Mouse (Mus musculus): ENCODE data around the gene Gm5089. TPM values are rescaled to one million over a fixed set of nuclear protein-coding genes. Genes with fewer than 3 reads are reported as not detected.

The Gm5089 gene
- polyA plus RNA-seq, 1 experiment from 2014 or later, result 0.60 TPM

GRCm38 (mm10) chr14:122389684-122390370 is 61.1 kb downstream of the Gm5089 start:
- Histone ChIP-seq H3K4me2 (no peak overlapping the region), H3K36me3 (no peaks in the 10 kb centered on the region), H3K9me3 (replicated peaks) (no peaks in the 10 kb centered on the region), H3K4me1 (peaks cover 9% of the 10 kb centered on the region; the same call in 1 of the 2 replicates), H3K27ac (replicated peaks) (no peak overlapping the region), H3K27me3 (replicated peaks) (peaks cover 4% of the 10 kb centered on the region; the same call in 1 of the 2 replicates), H3K4me3 (replicated peaks) (no peak overlapping the region), H3K9ac (replicated peaks) (no peak overlapping the region)
- 87% methylated on average over 13 of the region's 13 CpGs for WGBS
- ATAC-seq (ENCODE audit: low FRiP score), result no peak

GRCm38 (mm10) chr14:122388431-122389031 is 62.4 kb downstream of the Gm5089 start:
- ATAC-seq (ENCODE audit: low FRiP score), result no peak
- H3K9ac ChIP-seq (replicated peaks), result no peak overlapping the region
- peaks cover 17% of the 10 kb centered on the region; the same call in 1 of the 2 replicates for H3K4me1 ChIP-seq
- H3K4me3 ChIP-seq (replicated peaks), result no peak overlapping the region
- no peaks in the 10 kb centered on the region for H3K36me3 ChIP-seq
- peaks cover 4% of the 10 kb centered on the region; the same call in 1 of the 2 replicates for H3K27me3 ChIP-seq (replicated peaks)
- no peak overlapping the region for H3K27ac ChIP-seq (replicated peaks)
- WGBS, result 38% methylated on average over 19 of the region's 19 CpGs
- no peak overlapping the region for H3K4me2 ChIP-seq
- no peaks in the 10 kb centered on the region for H3K9me3 ChIP-seq (replicated peaks)

GRCm38 (mm10) chr14:122387781-122388180 is 63.1 kb downstream of the Gm5089 start:
- ATAC-seq (ENCODE audit: low FRiP score), result no peak
- no peak overlapping the region for H3K9ac ChIP-seq (replicated peaks)
- H3K4me3 ChIP-seq (replicated peaks), result no peak overlapping the region
- no peaks in the 10 kb centered on the region for H3K9me3 ChIP-seq (replicated peaks)
- WGBS, result 88% methylated on average over 5 of the region's 5 CpGs
- peaks cover 17% of the 10 kb centered on the region; the same call in 1 of the 2 replicates for H3K4me1 ChIP-seq
- peaks cover 4% of the 10 kb centered on the region; the same call in 1 of the 2 replicates for H3K27me3 ChIP-seq (replicated peaks)
- no peak overlapping the region for H3K27ac ChIP-seq (replicated peaks)
- no peaks in the 10 kb centered on the region for H3K36me3 ChIP-seq
- no peak overlapping the region for H3K4me2 ChIP-seq

- H3K9me3 ChIP-seq (replicated peaks), result no peaks in the 10 kb centered on the region
- peaks cover 17% of the 10 kb centered on the region; the same call in 1 of the 2 replicates for H3K4me1 ChIP-seq
- H3K27me3 ChIP-seq (replicated peaks), result peaks cover 10% of the 10 kb centered on the region; the same call in 1 of the 2 replicates
- H3K36me3 ChIP-seq, result no peaks in the 10 kb centered on the region
- no peak overlapping the region for H3K27ac ChIP-seq (replicated peaks)
- no peak overlapping the region for H3K4me2 ChIP-seq
- no peak overlapping the region for H3K4me3 ChIP-seq (replicated peaks)
- WGBS, result 77% methylated on average over 17 of the region's 17 CpGs
- H3K9ac ChIP-seq (replicated peaks), result no peak overlapping the region
- no peak for ATAC-seq (ENCODE audit: low FRiP score)
These were observed 64.4 kb downstream of the Gm5089 start for GRCm38 (mm10) chr14:122386281-122387130.

- H3K36me3 ChIP-seq, result no peaks in the 10 kb centered on the region
- H3K27ac ChIP-seq (replicated peaks), result no peak overlapping the region
- peaks cover 17% of the 10 kb centered on the region; the same call in 1 of the 2 replicates for H3K4me1 ChIP-seq
- no peak overlapping the region for H3K4me2 ChIP-seq
- whole genome bisulfite sequencing, result 94% methylated on average over 5 of the region's 5 CpGs
- ATAC-seq (ENCODE audit: low FRiP score), result no peak
- peaks cover 13% of the 10 kb centered on the region; the same call in 1 of the 2 replicates for H3K27me3 ChIP-seq (replicated peaks)
- H3K9ac ChIP-seq (replicated peaks), result no peak overlapping the region
- H3K9me3 ChIP-seq (replicated peaks), result no peaks in the 10 kb centered on the region
- no peak overlapping the region for H3K4me3 ChIP-seq (replicated peaks)
These were observed 65.2 kb downstream of the Gm5089 start for GRCm38 (mm10) chr14:122385758-122386157.

- peaks cover 15% of the 10 kb centered on the region; the same call in 1 of the 2 replicates for H3K27me3 ChIP-seq (replicated peaks)
- H3K4me2 ChIP-seq, result no peak overlapping the region
These were observed 65.7 kb downstream of the Gm5089 start for GRCm38 (mm10) chr14:122385238-122385534.

More at GRCm38 (mm10) chr14:122385238-122385534, 65.7 kb downstream of the Gm5089 start:
- H3K9ac ChIP-seq (replicated peaks), result no peak overlapping the region
- 68% methylated on average over 3 of the region's 3 CpGs for WGBS
- H3K9me3 ChIP-seq (replicated peaks), result no peaks in the 10 kb centered on the region
- no peak overlapping the region for H3K4me3 ChIP-seq (replicated peaks)
- H3K4me1 ChIP-seq, result peaks cover 17% of the 10 kb centered on the region; the same call in 1 of the 2 replicates
- H3K36me3 ChIP-seq, result no peaks in the 10 kb centered on the region
- no peak overlapping the region for H3K27ac ChIP-seq (replicated peaks)
- no peak for ATAC-seq (ENCODE audit: low FRiP score)

Other genes with a start within 250 kb of the Gm5089 start
- gene Zic5, start 14.6 kb upstream of the Gm5089 start, polyA plus RNA-seq (2015; fragmentation: Nextera tagmentation; extraction: Ambion mirVana), result 3.9 and 6.2 TPM in 2 replicates
- gene Zic2, start 24.3 kb upstream of the Gm5089 start, polyA plus RNA-seq (2015; fragmentation: Nextera tagmentation; extraction: Ambion mirVana), result 5.1 and 6.8 TPM in 2 replicates
- gene Gm10837, start 39.5 kb upstream of the Gm5089 start, polyA plus RNA-seq (2015; fragmentation: Nextera tagmentation; extraction: Ambion mirVana), result 0.23 and 0.27 TPM in 2 replicates
- gene Pcca, start 83.2 kb upstream of the Gm5089 start, polyA plus RNA-seq (2015; fragmentation: Nextera tagmentation; extraction: Ambion mirVana), result 27.5 and 28.1 TPM in 2 replicates